Mouse (Mus musculus): ENCODE measurements around the gene Ndufv1.
"Not testable (repeated sequence)": the region's sequence is repeated elsewhere in the genome, so short reads cannot be mapped to it uniquely, and the experiment has no call there.

Gene Ndufv1

GRCm38 (mm10) chr19:3972229-3972628 is 40.4 kb downstream of the Ndufv1 start, which contains the start of gene Aldh3b2:
Aldh3b2 (plus strand) TSS chr19:3972328.
- DNase-seq (ENCODE audit: low spot score): peak; percentile 56

GRCm38 (mm10) chr19:3967258-3967657 is 45.3 kb downstream of the Ndufv1 start:
- no peak for DNase-seq (ENCODE audit: low spot score)

- no peak for DNase-seq (ENCODE audit: low spot score)
Measured at GRCm38 (mm10) chr19:3966330-3967075, 46.1 kb downstream of the Ndufv1 start.

GRCm38 (mm10) chr19:3964030-3964429 is 48.6 kb downstream of the Ndufv1 start:
- DNase-seq (ENCODE audit: low spot score): no peak

GRCm38 (mm10) chr19:3962469-3962868 is 50.1 kb downstream of the Ndufv1 start:
- DNase-seq (ENCODE audit: low spot score): no peak

- DNase-seq (ENCODE audit: low spot score): not testable (repeated sequence)
Measured at GRCm38 (mm10) chr19:3961805-3962204, 50.8 kb downstream of the Ndufv1 start.

GRCm38 (mm10) chr19:3960211-3960610 is 52.4 kb downstream of the Ndufv1 start:
- no peak for DNase-seq (ENCODE audit: low spot score)

GRCm38 (mm10) chr19:3959030-3959429 is 53.6 kb downstream of the Ndufv1 start:
- no peak for DNase-seq (ENCODE audit: low spot score)

- no peak for DNase-seq (ENCODE audit: low spot score)
Measured at GRCm38 (mm10) chr19:3958470-3958869, 54.1 kb downstream of the Ndufv1 start, which contains the start of gene Aldh3b3. Aldh3b3 (plus strand) TSS chr19:3958645.

All from c-Kit-positive CD71-positive TER-119-positive erythroid progenitor cells, embryonic 14.5 days (primary cell).